Mouse (Mus musculus) common myeloid progenitor, adult 5-6 weeks (primary cell): ENCODE measurements around the gene Rhbdl3. TPM values are rescaled to one million over a fixed set of nuclear protein-coding genes. Genes with fewer than 3 reads are reported as not detected.

Experiments
- ATAC-seq: replicated peaks from 2 replicates; pipeline ENCODE4 v1.8.0; 2016; ENCODE audit warnings: low read depth, mild to moderate bottlenecking, moderate TSS enrichment, inconsistent platforms; ENCODE audit not compliant: poor library complexity, severe bottlenecking
- total RNA-seq: library from RNA; stranded (forward); fragments of 200-1000, 187-1606 nt; gene quantifications from 2 replicates; pipeline ENCODE4 v1.2.3, GENCODE M21; 2017

Gene Rhbdl3
- total RNA-seq, result 0.73 and 1.5 TPM in 2 replicates

DNA sequence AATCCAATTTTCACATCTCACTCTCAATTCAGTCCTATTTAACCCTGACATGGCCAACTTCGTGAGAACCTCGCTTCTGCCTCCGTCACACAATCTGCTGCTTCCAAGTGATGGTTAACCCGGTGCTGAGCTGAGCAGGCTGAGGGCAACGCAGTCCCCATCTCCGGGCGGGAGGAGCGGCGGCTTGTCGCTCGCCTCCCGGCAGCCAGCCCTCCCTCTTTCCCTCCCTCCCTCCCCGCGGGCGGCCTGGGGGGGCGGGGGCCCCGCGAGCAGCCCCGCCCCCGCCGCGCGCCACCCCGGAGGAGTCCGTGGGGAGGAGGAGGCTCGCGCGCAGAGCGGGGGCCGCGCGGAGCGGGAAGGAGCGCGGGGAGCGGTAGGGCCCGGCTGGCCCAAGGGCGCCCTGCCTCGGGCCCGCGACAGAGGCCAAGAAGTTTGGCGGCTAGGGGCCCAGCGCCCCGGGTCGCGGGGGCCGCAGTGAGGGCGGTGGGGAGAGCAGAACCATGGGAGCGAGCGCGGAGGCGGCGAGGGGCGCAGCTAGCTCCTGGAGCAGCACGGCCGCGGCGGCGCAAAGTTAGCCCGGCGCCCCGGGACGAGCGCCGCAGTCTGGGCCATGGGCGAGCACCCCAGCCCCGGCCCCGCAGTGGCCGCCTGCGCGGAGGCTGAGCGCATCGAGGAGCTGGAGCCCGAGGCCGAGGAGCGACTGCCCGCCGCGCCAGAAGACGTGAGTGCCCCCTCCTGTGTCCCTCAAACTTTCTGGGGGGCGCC lies at the start of gene Rhbdl3:
Gene Rhbdl3, plus strand, starts transcription at position 362 of the 765 bp plus-strand sequence.
- no peak for ATAC-seq

GRCm38 (mm10) chr11:80264137-80264536 lies 36.6 kb upstream of the Rhbdl3 start:
- ATAC-seq, result no peak

DNA sequence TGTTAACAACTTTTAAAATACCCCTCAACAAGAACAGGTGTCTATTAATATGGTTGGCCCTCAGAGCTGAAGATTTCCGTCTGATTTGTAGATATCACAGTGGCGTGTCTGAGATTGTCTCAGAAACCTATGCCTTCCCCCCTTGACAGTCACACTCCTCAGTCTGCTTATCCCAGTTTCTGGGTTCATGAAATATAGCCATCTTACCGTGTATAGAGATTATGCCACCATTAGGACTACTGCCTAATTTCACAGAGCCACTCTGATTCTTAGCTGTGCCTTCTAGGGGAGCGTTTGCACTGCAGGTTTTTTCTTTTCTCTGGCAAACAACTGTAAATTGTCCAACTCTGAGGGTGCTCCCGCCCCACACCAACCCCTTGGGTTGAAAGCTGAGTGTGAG lies 29.6 kb upstream of the Rhbdl3 start:
- ATAC-seq, result no peak

DNA sequence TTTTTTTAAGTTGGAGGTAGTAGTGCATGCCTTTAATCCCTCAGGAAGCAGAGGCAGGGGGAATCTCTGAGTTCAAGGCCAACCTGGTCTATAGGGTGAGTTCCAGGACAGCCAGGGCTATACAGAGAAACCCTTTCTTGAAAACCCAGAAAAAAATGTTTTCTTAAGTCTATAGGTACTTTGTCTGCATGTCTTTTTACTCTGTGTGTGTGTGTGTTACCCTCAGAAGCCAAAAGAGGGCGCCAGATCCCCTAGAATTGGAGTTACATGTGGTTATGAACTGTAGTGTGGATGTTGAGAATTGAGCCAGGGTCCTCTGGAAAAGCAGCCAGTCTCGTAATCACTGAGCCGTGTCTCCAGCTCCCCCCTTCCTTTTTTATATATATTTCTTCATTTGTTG lies 25.7 kb upstream of the Rhbdl3 start:
- ATAC-seq, result no peak

GRCm38 (mm10) chr11:80278054-80278453 lies 22.7 kb upstream of the Rhbdl3 start:
- ATAC-seq, result no peak

GRCm38 (mm10) chr11:80283786-80284185 lies 16.9 kb upstream of the Rhbdl3 start:
- ATAC-seq, result no peak

GRCm38 (mm10) chr11:80284641-80285040 lies 16.1 kb upstream of the Rhbdl3 start:
- no peak for ATAC-seq

DNA sequence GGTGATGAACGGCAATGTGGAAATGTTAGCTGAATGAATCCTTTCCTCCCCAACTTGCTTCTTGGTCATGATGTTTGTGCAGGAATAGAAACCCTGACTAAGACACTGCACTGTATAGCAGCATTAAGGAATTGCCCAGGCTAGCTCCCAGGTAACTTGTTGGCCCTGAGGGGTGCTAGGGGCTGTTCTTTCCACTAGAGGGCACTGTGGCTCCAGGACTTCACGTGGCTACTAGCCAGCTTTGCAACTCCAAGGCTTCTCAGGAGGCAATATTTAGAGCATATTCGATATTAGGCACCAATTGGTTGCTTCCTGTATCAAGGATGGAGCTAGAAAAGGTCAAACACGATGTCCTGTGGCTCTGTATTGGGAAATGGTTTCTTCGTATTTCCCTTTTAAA lies 13.6 kb upstream of the Rhbdl3 start:
- ATAC-seq, result peak; percentile 61

GRCm38 (mm10) chr11:80289701-80290445 lies 10.8 kb upstream of the Rhbdl3 start:
- peak; percentile 73 for ATAC-seq

- ATAC-seq, result no peak
Measured at GRCm38 (mm10) chr11:80291004-80291403, 9.7 kb upstream of the Rhbdl3 start.

- no peak for ATAC-seq
Measured at GRCm38 (mm10) chr11:80292463-80292862, 8.2 kb upstream of the Rhbdl3 start.

DNA sequence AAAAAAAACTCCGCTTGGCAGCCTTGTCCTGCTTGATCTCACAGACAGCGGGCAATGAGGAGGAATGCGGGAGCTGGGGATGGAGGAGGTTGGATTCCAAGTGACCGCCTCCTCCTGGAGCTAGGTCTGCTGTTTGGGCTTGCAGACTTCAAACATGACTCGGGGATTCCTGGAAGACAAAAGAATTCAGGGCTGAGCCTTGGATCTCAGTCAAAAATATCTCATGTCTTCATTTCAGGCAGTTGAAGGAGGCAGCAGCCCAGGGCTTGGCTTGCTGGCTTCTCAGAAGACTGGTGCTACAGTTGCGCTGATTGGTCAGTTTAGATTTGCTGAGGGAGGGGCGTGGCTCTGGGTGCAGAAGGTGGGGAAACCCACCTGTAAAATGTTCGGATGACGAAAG lies 5.6 kb upstream of the Rhbdl3 start:
- no peak for ATAC-seq

- ATAC-seq, result no peak
Measured at GRCm38 (mm10) chr11:80295785-80296184, 4.9 kb upstream of the Rhbdl3 start.

DNA sequence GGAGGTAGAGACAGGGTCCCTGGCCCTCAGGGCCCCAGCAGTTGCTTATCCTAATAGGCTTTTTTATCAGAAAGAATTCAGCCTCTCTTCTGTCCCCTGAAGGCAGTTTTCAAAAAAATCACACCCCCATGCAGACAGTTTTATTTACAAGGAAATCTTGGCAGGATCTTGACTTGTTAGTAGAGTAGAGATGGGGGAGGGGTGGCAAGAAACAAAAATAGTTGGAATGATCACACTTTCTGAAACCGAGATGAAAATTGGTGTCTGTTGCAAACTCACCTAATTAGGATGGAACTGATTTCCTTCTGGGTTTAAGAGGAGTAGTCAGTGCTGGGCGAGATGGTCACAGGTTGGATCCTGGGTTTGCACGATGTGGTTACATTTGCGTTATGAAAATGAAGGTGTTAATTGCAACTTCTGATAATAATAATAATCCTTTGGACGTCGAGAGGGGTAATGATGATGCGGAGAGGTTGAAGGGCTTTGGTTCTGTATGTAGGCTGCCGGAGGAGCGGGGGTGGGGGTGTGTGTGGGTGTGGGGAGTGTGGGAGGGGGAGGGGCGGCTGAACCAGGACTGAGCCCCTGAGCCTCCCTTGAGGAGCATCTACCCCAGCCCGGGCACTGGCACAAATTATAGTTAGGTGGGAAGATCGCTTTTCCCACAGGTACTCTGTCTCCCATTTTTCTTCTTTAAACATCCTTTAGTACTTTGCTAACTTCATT lies 1.0 kb upstream of the Rhbdl3 start:
- no peak for ATAC-seq

DNA sequence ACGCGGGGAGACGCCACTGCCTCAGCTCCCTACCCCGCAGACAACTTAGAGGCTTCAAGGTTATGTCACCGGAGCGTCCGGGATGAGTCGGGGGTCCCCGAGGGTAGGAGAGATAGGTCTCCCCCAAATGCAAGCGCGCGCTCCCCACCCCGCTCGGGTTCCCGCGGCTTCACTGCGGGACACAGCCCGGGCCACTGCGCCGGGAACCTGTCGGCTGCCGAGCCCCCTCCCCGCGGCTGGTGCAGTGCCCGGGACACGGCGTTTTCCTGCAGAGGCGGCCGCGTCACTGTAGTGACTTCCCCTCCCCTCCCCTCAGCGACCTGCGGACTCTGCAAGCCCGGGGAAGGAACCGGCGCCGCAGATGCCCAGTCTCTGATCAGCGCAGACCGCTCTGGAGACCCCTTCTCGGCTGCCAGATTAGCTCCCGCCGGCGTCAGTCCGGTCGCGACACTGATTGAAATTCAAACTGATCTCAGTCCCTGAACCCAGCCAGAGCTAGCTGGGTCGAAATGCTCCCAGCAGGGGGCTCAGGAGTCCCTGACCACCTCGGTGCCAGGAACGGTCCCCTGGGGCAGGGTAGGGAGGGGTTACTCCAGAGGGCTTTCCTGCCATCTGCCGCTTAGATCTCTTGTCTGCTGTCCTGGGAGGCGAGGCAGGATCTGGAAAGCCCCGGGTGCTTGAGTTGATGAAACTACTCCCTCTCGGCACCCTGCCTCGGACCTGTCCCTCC lies 769 bp downstream of the Rhbdl3 start:
- ATAC-seq, result peak; percentile 40; the same call in 1 of the 2 replicates

- 0 out of 2 replicates have a peak, but pooled peaks have one; percentile 3 for ATAC-seq
Measured at GRCm38 (mm10) chr11:80302046-80302390, 1.3 kb downstream of the Rhbdl3 start.

GRCm38 (mm10) chr11:80302536-80302935 lies 1.8 kb downstream of the Rhbdl3 start:
- peak; percentile 78 for ATAC-seq

DNA sequence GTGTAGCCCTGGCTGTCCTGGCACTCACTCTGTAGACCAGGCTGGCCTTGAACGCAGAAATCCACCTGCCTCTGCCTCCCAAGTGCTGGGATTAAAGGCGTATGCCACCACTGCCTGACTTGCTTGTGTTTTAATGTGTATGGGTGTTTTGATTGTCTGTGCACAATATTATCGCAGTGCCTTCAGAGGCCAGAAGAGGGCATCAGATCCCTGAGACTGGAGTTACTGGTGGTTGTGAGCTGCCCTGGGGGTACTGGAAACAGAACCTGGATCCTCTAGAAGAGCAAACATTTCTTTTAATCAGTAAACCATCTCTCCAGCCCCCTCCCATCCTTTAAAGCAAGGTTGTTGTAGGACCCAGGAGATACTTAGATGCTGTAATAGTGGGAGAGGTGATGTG lies 3.0 kb downstream of the Rhbdl3 start:
- no peak for ATAC-seq

- ATAC-seq, result no peak
Measured at GRCm38 (mm10) chr11:80304846-80305245, 4.1 kb downstream of the Rhbdl3 start.

GRCm38 (mm10) chr11:80308537-80308936 lies 7.8 kb downstream of the Rhbdl3 start:
- no peak for ATAC-seq
